Mouse (Mus musculus) hindbrain, embryonic 16.5 days (tissue): ENCODE measurements around the gene Rprd1b. TPM values are rescaled to one million over a fixed set of nuclear protein-coding genes. Genes with fewer than 3 reads are reported as not detected.

Source experiments
- ATAC-seq: fragments of 200-750 bp; cut with Nextera tagmentation; 2 replicates; pipeline ENCODE4 v1.8.0; 2017; ENCODE audit warnings: moderate TSS enrichment, moderate library complexity
- H3K27ac ChIP-seq: fragments of 300-500 bp; sonication (generic); 2 replicates; pipeline ENCODE4 v1.5.1; 2014; ENCODE audit warnings: low read depth, mild to moderate bottlenecking, control low read depth, low read length, moderate library complexity
- H3K27me3 ChIP-seq: fragments of 300-500 bp; sonication (generic); replicated peaks from 2 replicates; pipeline ENCODE4 v1.6.1; 2014; ENCODE audit warnings: low read length; ENCODE audit not compliant: control insufficient read depth, insufficient read depth
- H3K36me3 ChIP-seq: fragments of 300-500 bp; sonication (generic); 2 replicates; pipeline ENCODE4 v1.6.1; 2014; ENCODE audit warnings: mild to moderate bottlenecking, low read length, moderate library complexity, mixed read lengths; ENCODE audit not compliant: control insufficient read depth, insufficient read depth
- H3K4me1 ChIP-seq: fragments of 300-500 bp; sonication (generic); 2 replicates; pipeline ENCODE4 v1.6.1; 2014; ENCODE audit warnings: low read depth, low read length; ENCODE audit not compliant: control insufficient read depth, insufficient read depth
- H3K4me2 ChIP-seq: fragments of 300-500 bp; sonication (generic); 2 replicates; pipeline ENCODE4 v1.6.1; 2014; ENCODE audit warnings: mild to moderate bottlenecking, low read length, control low read depth, moderate library complexity
- H3K4me3 ChIP-seq: fragments of 300-500 bp; sonication (generic); 2 replicates; pipeline ENCODE4 v1.5.1; 2014; ENCODE audit warnings: mild to moderate bottlenecking, low read length, control low read depth, moderate library complexity
- H3K9ac ChIP-seq: fragments of 300-500 bp; sonication (generic); 2 replicates; pipeline ENCODE4 v1.6.1; 2014; ENCODE audit warnings: low read depth, mild to moderate bottlenecking, control low read depth, low read length, moderate library complexity
- H3K9me3 ChIP-seq: fragments of 300-500 bp; sonication (generic); 2 replicates; pipeline ENCODE4 v1.6.1; 2014; ENCODE audit warnings: mild to moderate bottlenecking, low read length, moderate library complexity; ENCODE audit not compliant: control insufficient read depth
- WGBS: fragments of 180-500 bp; shearing (Covaris S2); extraction: QIAGEN DNeasy Blood & Tissue Kit; methylation state at CpG from one replicate; pipeline ENCODE4 v1.1.7; 2014; 5-methylcytosine and 5-hydroxymethylcytosine counted together
- polyA plus RNA-seq: library from polyadenylated mRNA; unstranded; fragments of >200 nt; fragmentation: Nextera tagmentation; extraction: Ambion mirVana; gene quantifications from 2 replicates; pipeline ENCODE4 v1.2.1, GENCODE M21; 2015

Rprd1b gene
- polyA plus RNA-seq, 1 experiment from 2014 or later: 30.0 TPM

- ATAC-seq: no peak
Observed at GRCm38 (mm10) chr2:158067260-158067824, 39.0 kb downstream of the Rprd1b start.

GRCm38 (mm10) chr2:158068444-158068971 is 40.2 kb downstream of the Rprd1b start:
- Histone ChIP-seq H3K4me1 (no peaks in the 10 kb centered on the region), H3K9me3 (no peaks in the 10 kb centered on the region), H3K4me2 (no peak overlapping the region), H3K36me3 (peaks cover 7% of the 10 kb centered on the region), H3K27ac (no peak overlapping the region), H3K9ac (no peak overlapping the region), H3K4me3 (no peak overlapping the region), H3K27me3 (no peaks in the 10 kb centered on the region)
- ATAC-seq: no peak

More at GRCm38 (mm10) chr2:158067260-158067824, 39.0 kb downstream of the Rprd1b start:
- Histone ChIP-seq H3K4me3 (no peak overlapping the region), H3K27me3 (no peaks in the 10 kb centered on the region), H3K4me1 (no peaks in the 10 kb centered on the region), H3K4me2 (no peak overlapping the region), H3K9ac (no peak overlapping the region), H3K27ac (no peak overlapping the region), H3K36me3 (peaks cover 3% of the 10 kb centered on the region), H3K9me3 (no peaks in the 10 kb centered on the region)
- 97% methylated on average over 5 of the region's 5 CpGs for WGBS

DNA sequence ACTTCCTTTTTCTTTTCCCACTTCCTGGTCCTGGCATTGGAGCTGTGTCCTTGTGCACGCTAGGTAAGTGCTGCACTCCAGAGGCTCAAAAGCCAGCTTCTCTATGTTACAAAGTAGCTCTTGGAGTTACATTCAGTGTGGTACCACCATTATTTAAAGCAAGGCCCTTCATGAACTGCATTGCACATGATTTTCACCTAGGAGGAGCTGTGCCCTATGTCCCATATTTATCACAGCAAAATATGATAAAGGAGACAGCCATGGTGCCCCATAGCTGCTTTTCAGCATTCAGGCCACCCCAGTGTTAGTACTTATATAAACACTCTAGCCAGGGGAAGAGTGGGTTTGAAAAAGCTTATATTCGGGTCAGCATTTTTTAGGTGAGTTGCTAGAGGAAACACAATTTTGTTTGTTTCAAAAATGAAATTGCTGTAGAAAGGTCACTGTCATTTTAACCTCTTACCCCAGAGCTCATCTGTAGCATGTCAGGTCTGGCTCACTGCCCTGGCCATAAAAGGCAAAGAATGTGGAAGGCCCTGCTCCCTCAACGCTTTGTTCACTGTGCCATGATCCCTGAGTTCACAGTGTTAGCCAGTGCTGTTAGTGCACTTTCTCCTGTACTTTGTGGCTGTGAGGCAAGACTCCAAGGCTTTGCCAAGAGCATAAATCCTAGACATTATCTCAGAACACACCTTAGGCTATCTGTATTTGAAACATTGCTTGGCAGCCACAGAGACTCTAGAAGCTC is 42.8 kb downstream of the Rprd1b start:
- no peak for ATAC-seq
- H3K36me3 ChIP-seq: peaks cover 13% of the 10 kb centered on the region
- 82% methylated on average over 3 of the region's 3 CpGs for WGBS

DNA sequence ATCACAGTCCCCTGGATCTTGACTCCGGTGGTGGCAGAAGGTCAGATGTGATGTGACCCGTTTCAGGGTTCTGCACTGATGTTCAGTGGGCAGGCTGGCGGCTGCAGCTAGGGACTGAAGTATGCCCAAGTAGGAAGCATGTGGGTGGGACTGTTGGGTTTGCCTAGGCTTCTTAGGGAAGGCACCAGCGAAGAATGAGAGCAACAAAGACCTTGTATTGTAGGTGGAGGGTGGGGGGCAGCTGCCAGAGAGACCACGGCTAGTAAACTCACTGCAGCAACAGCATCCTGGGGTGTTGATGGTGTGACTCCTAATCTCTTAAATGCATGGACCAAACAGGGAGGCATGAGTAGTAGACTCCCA is 43.3 kb downstream of the Rprd1b start:
- Histone ChIP-seq H3K4me1 (no peaks in the 10 kb centered on the region), H3K9ac (no peak overlapping the region), H3K36me3 (peaks cover 18% of the 10 kb centered on the region), H3K27me3 (no peaks in the 10 kb centered on the region), H3K27ac (no peak overlapping the region), H3K9me3 (no peaks in the 10 kb centered on the region), H3K4me2 (no peak overlapping the region), H3K4me3 (no peak overlapping the region)
- 90% methylated on average over 5 of the region's 5 CpGs for WGBS
- ATAC-seq: no peak

More for the DNA sequence above, 42.8 kb downstream of the Rprd1b start:
- no peak overlapping the region for H3K9ac ChIP-seq
- no peak overlapping the region for H3K27ac ChIP-seq
- no peak overlapping the region for H3K4me2 ChIP-seq
- H3K4me3 ChIP-seq: no peak overlapping the region
- no peaks in the 10 kb centered on the region for H3K27me3 ChIP-seq
- H3K4me1 ChIP-seq: no peaks in the 10 kb centered on the region
- no peaks in the 10 kb centered on the region for H3K9me3 ChIP-seq

GRCm38 (mm10) chr2:158074835-158075234 is 46.5 kb downstream of the Rprd1b start:
- Histone ChIP-seq H3K9me3 (no peaks in the 10 kb centered on the region), H3K4me2 (no peak overlapping the region), H3K9ac (no peak overlapping the region), H3K36me3 (peaks cover 21% of the 10 kb centered on the region), H3K27me3 (no peaks in the 10 kb centered on the region), H3K4me1 (no peaks in the 10 kb centered on the region; the same call in 1 of the 2 replicates), H3K27ac (no peak overlapping the region), H3K4me3 (no peak overlapping the region)
- whole genome bisulfite sequencing: 83% methylated on average over 5 of the region's 5 CpGs
- no peak for ATAC-seq

DNA sequence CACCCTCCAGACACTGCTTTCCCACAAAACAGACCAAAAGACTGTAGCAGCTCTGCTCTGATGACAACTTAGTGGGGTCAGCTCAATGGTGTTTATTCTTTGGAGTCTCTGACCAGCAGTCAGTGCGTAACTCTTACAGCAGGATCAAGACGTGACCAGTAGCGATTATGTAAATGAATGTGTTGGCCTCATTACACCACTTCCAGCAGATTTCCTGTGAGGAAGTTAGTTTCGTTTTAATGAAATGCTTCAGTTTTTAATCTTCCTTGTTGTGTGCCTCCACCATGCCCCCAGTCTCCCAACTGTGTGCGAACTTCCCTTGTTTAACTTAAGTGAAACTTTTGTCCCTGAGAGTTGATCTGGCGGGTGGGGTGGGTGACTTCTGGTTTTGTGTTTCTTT is 48.4 kb downstream of the Rprd1b start:
- ATAC-seq: no peak
- no peak overlapping the region for H3K9ac ChIP-seq
- H3K4me3 ChIP-seq: no peak overlapping the region
- no peak overlapping the region for H3K27ac ChIP-seq
- H3K9me3 ChIP-seq: no peaks in the 10 kb centered on the region
- no peak overlapping the region for H3K4me2 ChIP-seq
- H3K27me3 ChIP-seq: no peaks in the 10 kb centered on the region
- no peaks in the 10 kb centered on the region; the same call in 1 of the 2 replicates for H3K4me1 ChIP-seq
- WGBS: 86% methylated on average over 6 of the region's 6 CpGs
- H3K36me3 ChIP-seq: peaks cover 21% of the 10 kb centered on the region

DNA sequence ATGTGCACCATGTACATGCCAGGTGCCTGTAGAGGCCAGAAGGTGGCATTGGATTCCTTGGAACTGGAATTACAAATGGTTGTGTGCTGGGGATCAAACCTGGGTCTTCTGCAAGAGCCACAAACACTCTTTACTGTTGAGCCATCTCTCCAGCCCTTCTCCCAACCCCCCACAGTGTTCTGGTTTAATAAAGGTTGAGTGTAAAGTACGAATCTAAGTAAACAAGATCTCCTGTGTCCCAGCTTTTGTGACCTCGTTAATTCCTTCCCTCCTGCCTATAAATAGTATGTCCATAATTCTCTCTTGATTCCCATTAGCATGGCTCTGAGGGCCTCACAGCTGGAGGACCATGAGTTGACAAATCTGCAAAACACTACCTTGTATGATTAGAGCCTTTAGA is 49.7 kb downstream of the Rprd1b start:
- 71% methylated on average over 2 of the region's 2 CpGs for WGBS
- no peaks in the 10 kb centered on the region; the same call in 1 of the 2 replicates for H3K4me1 ChIP-seq
- H3K9me3 ChIP-seq: no peaks in the 10 kb centered on the region
- peaks cover 18% of the 10 kb centered on the region for H3K36me3 ChIP-seq
- H3K9ac ChIP-seq: no peak overlapping the region
- no peak for ATAC-seq
- H3K4me2 ChIP-seq: no peak overlapping the region
- no peak overlapping the region for H3K4me3 ChIP-seq
- no peaks in the 10 kb centered on the region for H3K27me3 ChIP-seq
- H3K27ac ChIP-seq: peak overlapping the region; percentile 62

DNA sequence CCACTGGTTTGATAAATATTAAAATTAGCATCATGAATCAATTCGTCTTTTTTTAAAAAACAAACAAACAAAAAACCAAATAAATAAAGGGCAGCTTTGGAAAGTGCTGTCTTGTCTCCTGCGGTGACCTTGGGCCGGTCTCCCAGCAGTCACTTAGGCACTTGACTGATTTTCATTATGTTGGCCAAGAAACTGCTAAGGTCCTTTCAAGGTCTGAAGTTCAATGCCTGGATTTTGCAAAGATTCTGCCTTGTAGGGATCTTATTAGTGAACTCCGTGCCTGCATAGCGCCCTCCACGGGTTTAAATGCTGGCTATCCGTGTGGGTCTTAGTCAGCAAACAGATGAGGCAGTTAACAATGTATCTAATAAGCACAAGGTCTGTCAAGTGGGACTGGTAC is 50.7 kb downstream of the Rprd1b start:
- H3K9ac ChIP-seq: no peak overlapping the region
- H3K4me2 ChIP-seq: no peak overlapping the region
- no peaks in the 10 kb centered on the region; the same call in 1 of the 2 replicates for H3K4me1 ChIP-seq
- H3K27me3 ChIP-seq: no peaks in the 10 kb centered on the region
- H3K36me3 ChIP-seq: peaks cover 14% of the 10 kb centered on the region
- 77% methylated on average over 7 of the region's 7 CpGs for WGBS
- ATAC-seq: no peak
- no peaks in the 10 kb centered on the region for H3K9me3 ChIP-seq
- H3K27ac ChIP-seq: no peak overlapping the region
- H3K4me3 ChIP-seq: no peak overlapping the region

DNA sequence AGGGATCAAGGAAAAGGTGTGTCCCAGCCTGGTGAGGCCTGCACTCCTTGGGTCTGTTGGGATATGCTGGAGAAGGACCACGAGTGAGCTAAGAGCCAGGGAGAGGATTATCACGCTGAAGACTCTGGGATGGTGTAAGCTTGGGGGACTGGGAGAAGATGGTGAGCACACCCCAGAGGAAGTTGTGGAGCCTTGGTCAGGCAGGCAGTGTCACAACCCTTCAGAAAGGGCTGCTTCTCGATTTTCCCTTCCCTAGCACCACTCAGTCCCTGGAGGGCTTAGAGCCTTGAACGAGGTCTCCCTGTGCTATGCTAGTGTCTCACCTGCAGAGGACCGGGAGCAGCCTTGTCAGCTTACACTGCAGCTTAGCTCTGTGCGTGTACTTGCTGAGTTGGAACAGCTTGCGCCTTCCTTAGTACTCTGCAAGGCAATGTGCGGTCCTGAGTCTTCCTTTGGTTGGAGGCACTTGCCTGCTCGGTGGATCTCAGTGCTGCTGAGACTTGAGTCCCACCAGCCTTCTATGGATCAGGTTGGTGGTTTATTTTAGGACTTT is 51.6 kb downstream of the Rprd1b start:
- Histone ChIP-seq H3K4me3 (no peak overlapping the region), H3K27me3 (no peaks in the 10 kb centered on the region), H3K4me1 (no peaks in the 10 kb centered on the region; the same call in 1 of the 2 replicates), H3K4me2 (no peak overlapping the region), H3K36me3 (peaks cover 14% of the 10 kb centered on the region), H3K27ac (peak overlapping the region; percentile 37; the same call in 1 of the 2 replicates), H3K9ac (no peak overlapping the region), H3K9me3 (no peaks in the 10 kb centered on the region)
- ATAC-seq: peak; percentile 68; the same call in 1 of the 2 replicates
- WGBS: 59% methylated on average over 9 of the region's 9 CpGs
